Mouse (Mus musculus) megakaryocyte, embryonic 14.5 days (primary cell): Measurements from ENCODE around the gene Arhgap18. TPM values are rescaled to one million over a fixed set of nuclear protein-coding genes. Genes with fewer than 3 reads are reported as not detected.

ENCODE experiments used
- H3K27me3 ChIP-seq: replicated peaks from 2 replicates; pipeline ENCODE3; 2012; ENCODE audit warnings: inconsistent platforms
- H3K36me3 ChIP-seq: replicated peaks from 2 replicates; pipeline ENCODE3; 2012; ENCODE audit warnings: low read length, inconsistent platforms, mixed read lengths
- H3K4me1 ChIP-seq: 2 replicates; pipeline ENCODE4 v1.6.1; 2012; ENCODE audit warnings: inconsistent platforms
- H3K4me3 ChIP-seq: replicated peaks from 2 replicates; pipeline ENCODE3; 2012; ENCODE audit warnings: moderate library complexity, mild to moderate bottlenecking, inconsistent platforms
- H3K9me3 ChIP-seq: 2 replicates; pipeline ENCODE4 v1.6.1; 2012; ENCODE audit warnings: inconsistent platforms
- FLI1 ChIP-seq: IDR thresholded peaks from 2 replicates; pipeline ENCODE4 v1.6.1; 2012; ENCODE audit warnings: low read length, inconsistent platforms, mixed read lengths
- GATA1 ChIP-seq: IDR thresholded peaks from 3 replicates; pipeline ENCODE4 v1.6.1; 2012; ENCODE audit warnings: mixed read lengths, low read length, inconsistent platforms, borderline replicate concordance
- polyA plus RNA-seq: library from polyadenylated mRNA; stranded (reverse); fragments of >175 nt; gene quantifications from 2 replicates; pipeline ENCODE4 v1.2.3, GENCODE M21; 2012; ENCODE audit warnings: low replicate concordance; ENCODE audit not compliant: insufficient read depth

The Arhgap18 gene
- polyA plus RNA-seq, 1 experiment = 9.3 TPM

DNA sequence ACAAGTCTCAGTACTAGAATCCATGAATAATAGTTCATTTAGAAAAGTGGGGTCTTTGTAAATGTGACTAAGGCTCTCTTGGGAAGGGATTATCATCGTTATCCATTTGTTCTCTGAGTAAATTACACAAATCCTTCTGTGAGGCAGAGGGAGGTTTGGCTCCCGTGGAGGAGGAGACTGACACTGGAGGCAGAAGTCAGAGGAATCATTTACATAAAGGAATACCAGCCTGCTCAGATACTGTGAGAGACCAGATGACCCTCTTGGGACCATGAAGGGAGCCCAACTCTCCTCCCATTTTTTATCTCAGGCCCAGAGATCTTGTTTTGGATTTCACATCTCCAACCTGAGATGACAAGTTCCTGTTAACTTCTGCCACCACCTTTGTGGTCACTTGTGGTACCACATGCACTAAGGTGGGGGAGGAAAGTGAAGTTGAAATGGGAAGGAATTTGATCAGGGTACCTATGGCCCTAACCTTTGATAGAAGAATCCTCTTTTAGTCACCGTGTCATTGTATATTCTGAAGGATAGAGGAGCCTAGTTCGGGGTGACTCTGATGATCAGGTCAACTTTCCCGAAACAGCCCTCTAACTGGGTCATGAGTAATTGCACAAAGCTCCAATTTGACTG lies 51.2 kb downstream of the Arhgap18 start:
- no peaks in the 10 kb centered on the region for H3K27me3 ChIP-seq
- no peak for TF ChIP-seq FLI1
- no peak for TF ChIP-seq GATA1
- H3K4me3 ChIP-seq = no peak overlapping the region
- H3K4me1 ChIP-seq = peaks cover 78% of the 10 kb centered on the region
- no peaks in the 10 kb centered on the region for H3K9me3 ChIP-seq
- peaks cover 44% of the 10 kb centered on the region for H3K36me3 ChIP-seq

DNA sequence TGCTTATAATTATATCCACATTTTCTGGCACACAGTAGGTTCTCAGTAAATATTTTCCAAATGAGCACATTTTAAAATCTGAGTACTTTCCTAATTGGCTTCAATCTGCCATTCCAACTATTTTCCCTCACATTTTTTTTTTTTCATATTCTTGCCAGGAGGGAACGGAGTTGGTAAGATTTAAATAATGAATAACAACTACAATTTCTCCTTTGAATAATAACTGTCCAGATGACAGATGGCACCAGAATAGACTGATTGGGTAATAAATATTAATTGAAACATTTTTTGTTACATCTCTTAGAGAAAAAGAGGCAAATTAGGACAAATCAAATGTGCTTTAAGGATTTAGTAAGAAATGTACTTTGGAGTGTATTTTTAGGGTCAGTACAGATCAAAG lies 51.8 kb downstream of the Arhgap18 start:
- no peak for TF ChIP-seq FLI1
- no peak for TF ChIP-seq GATA1
- Histone ChIP-seq H3K4me3 (no peak overlapping the region), H3K9me3 (no peaks in the 10 kb centered on the region)

DNA sequence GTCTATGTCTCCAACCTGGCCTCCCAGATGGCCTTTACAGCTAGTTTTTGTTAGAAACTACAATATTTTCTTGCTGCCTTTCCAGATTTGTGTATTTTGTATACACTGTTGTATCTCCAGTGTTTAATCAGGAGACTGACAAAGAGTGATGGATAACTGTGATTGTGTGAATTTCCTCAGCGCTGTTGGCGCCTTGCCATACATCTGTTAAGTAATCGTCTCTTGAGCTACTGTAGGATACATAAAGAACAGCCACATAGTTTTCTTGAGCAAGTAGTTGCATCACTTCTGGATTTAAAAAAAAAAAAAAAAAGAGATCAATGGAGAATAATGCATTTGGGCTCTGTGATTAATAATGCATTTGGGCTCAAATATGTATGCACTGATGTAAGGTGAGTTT lies 52.9 kb downstream of the Arhgap18 start:
- peaks cover 77% of the 10 kb centered on the region for H3K4me1 ChIP-seq
- peaks cover 46% of the 10 kb centered on the region for H3K36me3 ChIP-seq
- H3K4me3 ChIP-seq = no peak overlapping the region
- no peaks in the 10 kb centered on the region for H3K9me3 ChIP-seq
- no peaks in the 10 kb centered on the region for H3K27me3 ChIP-seq
- TF ChIP-seq FLI1 (no peak), GATA1 (no peak)

More for the DNA sequence above, 51.8 kb downstream of the Arhgap18 start:
- H3K36me3 ChIP-seq = peaks cover 44% of the 10 kb centered on the region
- H3K4me1 ChIP-seq = peaks cover 76% of the 10 kb centered on the region
- H3K27me3 ChIP-seq = no peaks in the 10 kb centered on the region

DNA sequence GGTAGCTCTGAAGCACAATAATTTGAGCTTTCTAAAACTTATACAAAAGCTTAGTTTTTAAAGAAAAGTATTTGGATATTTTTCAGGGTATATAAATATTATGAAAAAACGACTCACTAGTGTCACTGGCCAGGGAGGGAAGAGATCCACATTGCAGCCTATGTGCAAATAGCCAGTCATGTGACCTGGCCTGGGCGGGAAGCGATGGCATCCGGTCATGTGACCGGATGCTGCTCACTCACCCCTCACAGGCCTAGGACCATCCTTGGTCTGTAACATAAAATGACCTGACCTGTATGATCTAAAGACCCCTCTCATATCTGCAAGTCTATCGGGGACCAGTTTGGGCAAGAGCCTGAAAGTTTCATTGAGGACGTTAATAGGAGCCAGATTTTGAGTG lies 56.8 kb downstream of the Arhgap18 start:
- Histone ChIP-seq H3K9me3 (no peaks in the 10 kb centered on the region), H3K27me3 (no peaks in the 10 kb centered on the region), H3K4me3 (no peak overlapping the region), H3K4me1 (peaks cover 57% of the 10 kb centered on the region), H3K36me3 (peaks cover 32% of the 10 kb centered on the region)
- no peak for TF ChIP-seq GATA1
- no peak for TF ChIP-seq FLI1

DNA sequence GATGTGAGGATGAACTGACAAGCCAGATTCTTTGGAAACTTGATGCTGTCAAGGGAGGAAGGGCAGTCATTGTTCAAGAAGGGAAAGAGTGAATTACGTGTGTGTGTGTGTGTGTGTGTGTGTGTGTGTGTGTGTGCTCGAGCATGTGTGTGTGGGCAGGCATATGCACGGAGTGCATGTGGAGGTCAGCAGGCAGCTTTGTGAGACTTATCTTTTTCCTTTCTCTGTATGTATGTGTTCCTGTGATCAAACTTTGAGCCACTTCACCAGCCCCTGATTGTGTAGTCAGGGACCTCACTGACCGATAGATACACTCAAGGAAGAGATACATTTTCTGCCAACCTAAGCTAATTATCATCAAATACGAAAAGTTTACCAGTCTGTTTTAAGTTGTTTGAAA lies 57.6 kb downstream of the Arhgap18 start:
- H3K36me3 ChIP-seq = peaks cover 37% of the 10 kb centered on the region
- peaks cover 62% of the 10 kb centered on the region for H3K4me1 ChIP-seq
- no peak overlapping the region for H3K4me3 ChIP-seq
- no peaks in the 10 kb centered on the region for H3K9me3 ChIP-seq
- no peaks in the 10 kb centered on the region for H3K27me3 ChIP-seq
- no peak for TF ChIP-seq FLI1
- TF ChIP-seq GATA1 = no peak

DNA sequence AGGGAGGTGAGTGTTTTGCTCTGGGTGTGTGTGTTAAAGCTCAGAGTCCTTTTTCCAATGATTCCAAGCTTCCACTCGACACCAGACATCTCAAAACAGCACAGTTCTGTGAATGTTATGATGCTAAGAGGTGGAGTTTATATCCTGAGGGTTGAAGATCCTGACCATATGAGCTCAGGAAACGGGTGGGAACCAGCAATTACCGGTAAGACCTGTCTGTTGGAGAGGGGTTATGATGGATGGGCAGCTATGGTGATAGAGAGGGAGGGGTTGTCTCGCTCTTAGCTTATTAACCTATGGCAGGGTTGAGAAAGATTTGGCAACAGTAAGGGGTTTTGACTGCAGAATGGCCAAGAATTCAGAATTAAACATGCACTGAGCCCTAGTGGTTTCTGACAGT lies 58.1 kb downstream of the Arhgap18 start:
- H3K4me1 ChIP-seq = peaks cover 63% of the 10 kb centered on the region
- no peaks in the 10 kb centered on the region for H3K9me3 ChIP-seq
- no peaks in the 10 kb centered on the region for H3K27me3 ChIP-seq
- H3K36me3 ChIP-seq = peaks cover 37% of the 10 kb centered on the region
- H3K4me3 ChIP-seq = no peak overlapping the region
- no peak for TF ChIP-seq FLI1
- TF ChIP-seq GATA1 = no peak

DNA sequence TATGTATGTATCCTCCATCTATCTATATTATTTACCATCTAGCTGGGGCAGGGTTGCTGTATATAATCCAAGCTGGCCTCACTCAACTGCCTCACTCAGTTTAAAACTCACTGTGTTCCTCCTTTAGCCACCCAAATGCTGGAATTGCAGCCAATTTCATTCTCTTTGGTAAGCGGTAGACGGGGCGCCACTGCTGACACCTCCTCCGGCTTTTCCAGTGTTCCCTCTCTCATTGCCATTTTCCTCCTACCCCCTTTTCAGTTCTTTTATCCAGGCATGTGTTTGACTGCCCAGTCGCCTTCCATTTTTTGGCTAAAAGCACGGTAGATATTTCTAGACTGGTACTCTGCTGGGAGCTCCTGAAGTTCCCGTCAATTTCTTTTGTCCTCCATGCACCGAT lies 62.4 kb downstream of the Arhgap18 start:
- H3K9me3 ChIP-seq = no peaks in the 10 kb centered on the region
- H3K4me3 ChIP-seq = no peak overlapping the region
- peaks cover 48% of the 10 kb centered on the region for H3K36me3 ChIP-seq
- H3K4me1 ChIP-seq = peaks cover 45% of the 10 kb centered on the region
- no peaks in the 10 kb centered on the region for H3K27me3 ChIP-seq
- TF ChIP-seq FLI1 (no peak), GATA1 (no peak)

DNA sequence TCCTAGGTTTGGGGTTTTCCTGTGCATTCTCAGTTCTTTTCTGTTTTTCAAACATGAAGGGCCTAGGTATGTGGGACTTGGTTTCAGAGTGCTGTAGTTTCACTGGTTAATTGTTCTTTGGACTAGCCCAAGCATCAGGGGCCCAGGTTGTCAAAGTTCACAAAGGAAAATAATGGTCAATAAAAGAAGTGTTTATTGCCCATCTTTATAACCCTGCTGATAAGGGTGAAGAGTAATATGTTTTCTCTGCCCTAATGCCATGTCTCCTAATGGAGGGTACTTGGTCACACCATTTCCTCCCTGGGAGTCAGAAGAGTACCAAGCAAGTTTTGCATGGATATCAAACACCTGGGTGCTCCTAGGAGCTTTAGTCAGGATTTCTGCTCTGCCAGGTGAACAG lies 67.1 kb downstream of the Arhgap18 start:
- Histone ChIP-seq H3K4me3 (no peak overlapping the region), H3K4me1 (peaks cover 61% of the 10 kb centered on the region), H3K9me3 (no peaks in the 10 kb centered on the region), H3K27me3 (no peaks in the 10 kb centered on the region), H3K36me3 (peaks cover 69% of the 10 kb centered on the region)
- TF ChIP-seq FLI1 (no peak), GATA1 (no peak)

DNA sequence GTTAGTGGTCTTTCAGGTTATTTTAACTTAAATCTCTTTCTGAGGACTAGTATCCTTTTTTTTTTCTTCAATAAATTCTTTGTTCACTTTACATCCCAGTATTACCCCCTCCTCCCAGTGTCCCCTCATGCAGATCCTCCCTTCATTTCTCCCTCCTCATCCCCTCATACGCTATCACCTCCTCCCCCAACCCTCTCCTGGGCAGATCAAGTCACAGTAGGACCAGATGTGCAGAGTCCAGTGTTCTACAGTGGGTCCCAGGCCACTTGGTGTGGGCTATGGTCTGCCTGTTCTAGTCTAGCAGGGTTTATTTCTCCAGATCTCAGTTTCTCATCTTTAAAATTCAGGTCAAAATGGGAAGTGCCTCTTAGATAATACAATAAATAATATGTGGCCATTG lies 67.7 kb downstream of the Arhgap18 start:
- no peaks in the 10 kb centered on the region for H3K9me3 ChIP-seq
- no peaks in the 10 kb centered on the region for H3K27me3 ChIP-seq
- peaks cover 67% of the 10 kb centered on the region for H3K36me3 ChIP-seq

DNA sequence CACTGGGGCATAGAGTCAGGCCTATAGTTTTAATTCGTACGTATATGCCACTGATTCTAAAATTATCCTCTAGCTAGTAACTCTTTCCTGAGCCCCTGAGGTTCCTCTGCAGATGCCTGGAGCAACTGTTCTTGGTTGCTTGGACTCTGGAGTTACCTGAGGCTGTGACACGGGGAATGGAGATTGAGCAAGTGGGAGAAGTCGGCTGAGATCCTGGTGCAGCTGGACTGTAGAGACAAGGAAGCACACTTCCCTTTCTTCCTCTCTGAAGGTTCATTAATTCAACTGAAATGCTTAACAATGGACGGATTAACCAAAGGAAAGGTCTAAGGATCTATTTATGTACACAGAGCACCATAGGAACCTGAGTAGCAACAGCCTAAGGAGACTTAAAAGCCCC lies 70.8 kb downstream of the Arhgap18 start:
- Histone ChIP-seq H3K4me1 (peaks cover 69% of the 10 kb centered on the region), H3K9me3 (no peaks in the 10 kb centered on the region), H3K4me3 (no peak overlapping the region), H3K36me3 (peaks cover 58% of the 10 kb centered on the region), H3K27me3 (no peaks in the 10 kb centered on the region)
- TF ChIP-seq FLI1 (no peak), GATA1 (no peak)

More for the DNA sequence above, 67.7 kb downstream of the Arhgap18 start:
- Histone ChIP-seq H3K4me1 (peaks cover 61% of the 10 kb centered on the region), H3K4me3 (no peak overlapping the region)
- TF ChIP-seq FLI1 = no peak
- TF ChIP-seq GATA1 = no peak

DNA sequence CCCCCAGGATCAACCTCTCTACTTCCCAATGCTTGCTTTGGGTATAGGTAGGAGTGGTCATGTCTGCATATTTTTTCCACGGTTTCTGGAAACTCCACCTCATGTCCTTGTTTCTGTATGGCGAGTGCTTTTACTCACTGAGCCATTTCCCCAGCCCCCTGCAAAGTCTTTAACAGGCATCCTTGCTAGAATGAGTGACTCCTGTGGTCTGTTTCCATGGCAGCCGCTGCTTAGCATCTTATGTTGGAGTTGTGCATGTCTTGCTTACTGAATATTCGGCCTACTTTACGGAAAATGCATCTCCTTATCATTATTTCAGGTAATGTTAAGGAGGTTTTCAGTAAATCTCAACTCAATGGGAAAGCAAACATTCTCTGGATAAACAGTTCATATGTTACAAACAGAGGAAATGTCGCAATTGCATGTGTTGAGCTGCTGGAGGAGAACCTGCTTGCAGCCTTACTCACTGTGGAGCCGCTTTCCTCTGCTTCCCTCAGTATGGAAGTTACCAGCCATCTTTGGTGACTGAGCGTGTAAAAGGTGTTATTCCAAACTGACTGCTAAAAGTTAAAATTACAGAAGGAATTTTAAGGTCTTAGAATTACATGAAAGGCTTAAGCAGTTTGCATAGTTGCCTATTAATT lies 72.1 kb downstream of the Arhgap18 start:
- Histone ChIP-seq H3K4me1 (peaks cover 77% of the 10 kb centered on the region), H3K4me3 (no peak overlapping the region), H3K27me3 (no peaks in the 10 kb centered on the region), H3K36me3 (peaks cover 65% of the 10 kb centered on the region), H3K9me3 (no peaks in the 10 kb centered on the region)
- no peak for TF ChIP-seq FLI1
- no peak for TF ChIP-seq GATA1
